Comparison of ENCODE assay signal across 19 mouse cellular contexts in the genomic region with DNA sequence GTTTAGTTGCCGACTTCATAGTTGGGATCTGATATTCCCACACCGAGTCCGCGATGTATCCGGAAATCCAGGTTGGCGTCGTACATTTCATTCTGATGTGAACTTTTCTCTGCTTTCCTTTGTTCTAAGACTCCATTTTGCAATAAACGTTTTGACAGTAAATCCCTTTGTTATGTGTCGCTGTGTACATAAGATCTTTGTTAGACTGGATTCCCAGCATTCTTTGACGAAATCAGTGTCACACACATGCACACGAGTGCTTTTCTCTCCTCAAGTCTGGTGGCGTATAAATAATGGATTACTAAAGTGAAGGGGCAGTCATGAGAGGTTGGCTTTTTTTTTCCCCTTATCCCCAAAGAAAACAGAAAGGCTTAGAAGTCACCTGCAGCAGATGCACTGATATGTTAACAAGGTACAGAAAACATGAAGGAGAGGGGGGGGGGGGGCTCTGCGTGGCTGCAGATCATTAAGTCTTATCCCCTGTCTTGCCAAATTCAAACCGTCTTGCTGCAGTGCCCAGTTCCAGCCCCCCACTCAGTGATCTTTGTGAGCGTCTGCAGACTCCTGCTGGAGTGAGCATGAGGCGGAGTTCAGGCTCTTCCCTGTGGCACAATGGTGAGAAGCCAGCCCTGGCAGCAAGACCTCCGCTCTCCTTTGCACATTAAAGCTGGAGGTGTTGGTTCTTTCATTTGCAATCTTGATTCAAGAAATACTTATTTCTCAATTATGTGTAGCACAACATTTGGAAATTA.
A peak's percentile ranks its signal among the peaks of the same experiment; 100 is the strongest.
DNase-seq lines count a peak whose midpoint lies in the region; ATAC-seq lines count a peak whose summit lies in the region.
"Had no signal": no experiment of that assay in that cellular context is flagged by ENCODE, and none has a peak within 500 bp of the region (broad histone marks: within the 10 kb centered on the region; RNA-seq: fewer than 3 reads in every experiment).

No protein-coding gene starts in this region.

- H3K4me3 ChIP-seq in midbrain, embryonic 13.5 days (replicated peaks): no peak overlapping the region
- no peak overlapping the region for H3K4me3 ChIP-seq in midbrain, embryonic 11.5 days (ENCODE audit: low read depth, low read length)
- H3K4me3 ChIP-seq in embryonic facial prominence, embryonic 10.5 days: no peak overlapping the region
- H3K4me3 ChIP-seq in midbrain, embryonic 16.5 days (ENCODE audit: low read depth, low read length): no peak overlapping the region
- H3K4me3 ChIP-seq: embryonic facial prominence, embryonic 15.5 days; forebrain, embryonic 13.5 days; intestine, embryonic 15.5 days; kidney, embryonic 15.5 days had no signal

- no peak for ATAC-seq in midbrain, embryonic 13.5 days
- ATAC-seq in midbrain, embryonic 11.5 days (ENCODE audit: low FRiP score): no peak
- no peak for ATAC-seq in midbrain, embryonic 16.5 days
- ATAC-seq: forebrain, embryonic 13.5 days had no signal

- no peaks in the 10 kb centered on the region for H3K27me3 ChIP-seq in midbrain, embryonic 13.5 days
- H3K27me3 ChIP-seq in midbrain, embryonic 11.5 days (ENCODE audit: control insufficient read depth, insufficient read depth, low read length): no peaks in the 10 kb centered on the region
- no peaks in the 10 kb centered on the region for H3K27me3 ChIP-seq in embryonic facial prominence, embryonic 10.5 days (replicated peaks; ENCODE audit: low read depth, poor library complexity, severe bottlenecking)
- H3K27me3 ChIP-seq in midbrain, embryonic 16.5 days (ENCODE audit: control insufficient read depth, insufficient read depth, low read depth, low read length): no peaks in the 10 kb centered on the region
- H3K27me3 ChIP-seq: embryonic facial prominence, embryonic 15.5 days; intestine, embryonic 15.5 days; kidney, embryonic 15.5 days had no signal

- no peaks in the 10 kb centered on the region for H3K9me3 ChIP-seq in midbrain, embryonic 13.5 days
- H3K9me3 ChIP-seq in midbrain, embryonic 11.5 days (ENCODE audit: control insufficient read depth, low read length): no peaks in the 10 kb centered on the region
- H3K9me3 ChIP-seq in embryonic facial prominence, embryonic 10.5 days: no peaks in the 10 kb centered on the region
- no peaks in the 10 kb centered on the region for H3K9me3 ChIP-seq in midbrain, embryonic 16.5 days (replicated peaks; ENCODE audit: control insufficient read depth, low read length, poor library complexity, severe bottlenecking)
- H3K9me3 ChIP-seq: embryonic facial prominence, embryonic 15.5 days; forebrain, embryonic 13.5 days; intestine, embryonic 15.5 days; kidney, embryonic 15.5 days; megakaryocyte, embryonic 14.5 days had no signal

- peaks cover 20% of the 10 kb centered on the region for H3K4me1 ChIP-seq in midbrain, embryonic 13.5 days (replicated peaks)
- H3K4me1 ChIP-seq in midbrain, embryonic 11.5 days (ENCODE audit: control insufficient read depth, insufficient read depth, low read length): peaks cover 6% of the 10 kb centered on the region
- peaks cover 14% of the 10 kb centered on the region for H3K4me1 ChIP-seq in embryonic facial prominence, embryonic 10.5 days
- H3K4me1 ChIP-seq in midbrain, embryonic 16.5 days (ENCODE audit: control insufficient read depth, insufficient read depth, low read length): peaks cover 9% of the 10 kb centered on the region; the same call in 1 of the 2 replicates
- H3K4me1 ChIP-seq: kidney, embryonic 15.5 days had no signal

- no peak overlapping the region; the same call in 1 of the 2 replicates for H3K9ac ChIP-seq in midbrain, embryonic 13.5 days (replicated peaks)
- H3K9ac ChIP-seq in midbrain, embryonic 11.5 days (ENCODE audit: low read length): no peak overlapping the region
- H3K9ac ChIP-seq in midbrain, embryonic 16.5 days (ENCODE audit: low read depth, low read length): 0 out of 2 replicates have a peak overlapping the region, but pooled peaks have one; percentile 15
- H3K9ac ChIP-seq: embryonic facial prominence, embryonic 15.5 days; forebrain, embryonic 13.5 days; hindbrain, embryonic 14.5 days; intestine, embryonic 15.5 days; kidney, embryonic 15.5 days had no signal

- 43% methylated on average over 17 of the region's 17 CpGs for WGBS in midbrain, embryonic 13.5 days
- 61% methylated on average over 17 of the region's 17 CpGs for WGBS in midbrain, embryonic 11.5 days
- WGBS in embryonic facial prominence, embryonic 10.5 days: 70% methylated on average over 17 of the region's 17 CpGs
- 39% methylated on average over 17 of the region's 17 CpGs for WGBS in midbrain, embryonic 16.5 days

- no peak overlapping the region for H3K4me2 ChIP-seq in midbrain, embryonic 13.5 days (replicated peaks)
- H3K4me2 ChIP-seq in midbrain, embryonic 11.5 days: no peak overlapping the region
- H3K4me2 ChIP-seq in midbrain, embryonic 16.5 days (ENCODE audit: low read length): no peak overlapping the region
- H3K4me2 ChIP-seq: embryonic facial prominence, embryonic 15.5 days; forebrain, embryonic 13.5 days; hindbrain, embryonic 14.5 days; intestine, embryonic 15.5 days; kidney, embryonic 15.5 days; liver, embryonic 11.5 days had no signal

- DNase-seq in gastrocnemius, postnatal 25 days: peak; percentile 3
- no peak for DNase-seq in gastrocnemius, adult 8-10 months (ENCODE audit: low spot score in 2 of 2)
- DNase-seq in midbrain, embryonic 11.5 days (ENCODE audit: low spot score, missing footprints): no peak
- DNase-seq in embryonic facial prominence, embryonic 10.5 days (ENCODE audit: low spot score): no peak
- DNase-seq in layer of hippocampus, adult 9-11 months: no peak
- DNase-seq: adrenal gland, postnatal 14 days; cerebellum, adult 18-20 months; gastrocnemius, postnatal 14 days; left cerebral cortex, postnatal 4 days; lung, postnatal 14 days had no signal

- H3K36me3 ChIP-seq in midbrain, embryonic 13.5 days: no peaks in the 10 kb centered on the region
- no peaks in the 10 kb centered on the region for H3K36me3 ChIP-seq in midbrain, embryonic 11.5 days (ENCODE audit: control insufficient read depth, insufficient read depth, low read length)
- no peaks in the 10 kb centered on the region for H3K36me3 ChIP-seq in embryonic facial prominence, embryonic 10.5 days (replicated peaks)
- H3K36me3 ChIP-seq in midbrain, embryonic 16.5 days (ENCODE audit: control insufficient read depth, insufficient read depth, low read length): no peaks in the 10 kb centered on the region
- H3K36me3 ChIP-seq: embryonic facial prominence, embryonic 15.5 days; intestine, embryonic 15.5 days had no signal

- peak overlapping the region; percentile 53 for H3K27ac ChIP-seq in midbrain, embryonic 13.5 days
- no peak overlapping the region for H3K27ac ChIP-seq in midbrain, embryonic 11.5 days (ENCODE audit: low read depth, low read length)
- 0 out of 2 replicates have a peak overlapping the region, but pooled peaks have one; percentile 14 for H3K27ac ChIP-seq in embryonic facial prominence, embryonic 10.5 days (replicated peaks)
- H3K27ac ChIP-seq in midbrain, embryonic 16.5 days (ENCODE audit: low read length): no peak overlapping the region
- H3K27ac ChIP-seq: forebrain, embryonic 13.5 days; hindbrain, embryonic 14.5 days; intestine, embryonic 15.5 days; kidney, embryonic 15.5 days had no signal

Comparison
In these comparisons a context has a peak if more than half of its experiments do, and no peak if none do; other contexts are left out.
1. H3K27ac ChIP-seq: peak in midbrain, embryonic 13.5 days (single experiment) and embryonic facial prominence, embryonic 10.5 days (single experiment); none in midbrain, embryonic 11.5 days (single experiment) and midbrain, embryonic 16.5 days (single experiment).